Mouse (Mus musculus) hindbrain, postnatal 0 days (tissue): Measurements from ENCODE around the gene Atxn10. TPM values are rescaled to one million over a fixed set of nuclear protein-coding genes. Genes with fewer than 3 reads are reported as not detected.
A peak's percentile ranks its signal among the peaks of the same experiment; 100 is the strongest.

Experiments
- ATAC-seq: fragments of 200-750 bp; cut with Nextera tagmentation; 2 replicates; pipeline ENCODE4 v1.8.0; 2017; ENCODE audit warnings: mild to moderate bottlenecking, moderate TSS enrichment, moderate library complexity
- DNase-seq: peaks from one replicate; pipeline ENCODE4 v3.0.0-alpha.2; 2015; ENCODE audit warnings: low spot score
- H3K27ac ChIP-seq: fragments of 300-500 bp; sonication (generic); 2 replicates; pipeline ENCODE4 v1.5.1; 2014; ENCODE audit warnings: mild to moderate bottlenecking
- H3K27me3 ChIP-seq: fragments of 300-500 bp; sonication (generic); 2 replicates; pipeline ENCODE4 v1.6.1; 2014; ENCODE audit warnings: low read length, mixed read lengths; ENCODE audit not compliant: insufficient read depth
- H3K36me3 ChIP-seq: fragments of 300-500 bp; sonication (generic); 2 replicates; pipeline ENCODE4 v1.6.1; 2014; ENCODE audit warnings: low read length, mixed read lengths; ENCODE audit not compliant: insufficient read depth
- H3K4me1 ChIP-seq: fragments of 300-500 bp; sonication (generic); 2 replicates; pipeline ENCODE4 v1.6.1; 2014; ENCODE audit warnings: antibody characterized with exemption, low read length, mixed read lengths; ENCODE audit not compliant: insufficient read depth
- H3K4me2 ChIP-seq: fragments of 300-500 bp; sonication (generic); 2 replicates; pipeline ENCODE4 v1.6.1; 2014; ENCODE audit warnings: low read depth, mild to moderate bottlenecking, low read length, moderate library complexity, mixed read lengths
- H3K4me3 ChIP-seq: fragments of 300-500 bp; sonication (generic); 2 replicates; pipeline ENCODE4 v1.5.1; 2014; ENCODE audit warnings: low read length
- H3K9ac ChIP-seq: fragments of 300-500 bp; sonication (generic); replicated peaks from 2 replicates; pipeline ENCODE4 v1.6.1; 2014; ENCODE audit warnings: mild to moderate bottlenecking, low read length, moderate library complexity, mixed read lengths
- H3K9me3 ChIP-seq: fragments of 300-500 bp; sonication (generic); 2 replicates; pipeline ENCODE4 v1.6.1; 2016; ENCODE audit warnings: low read length, mixed read lengths
- CTCF ChIP-seq: IDR thresholded peaks from 2 replicates; pipeline ENCODE4 v1.5.1; 2016; ENCODE audit warnings: antibody characterized with exemption, control low read depth, low read depth
- WGBS: fragments of 180-500 bp; shearing (Covaris S2); extraction: QIAGEN DNeasy Blood & Tissue Kit; methylation state at CpG from one replicate; pipeline ENCODE4 v1.1.7; 2014; 5-methylcytosine and 5-hydroxymethylcytosine counted together
- polyA plus RNA-seq: library from polyadenylated mRNA; unstranded; fragments of >200 nt; fragmentation: Nextera tagmentation; extraction: Ambion mirVana; gene quantifications from 2 replicates; pipeline ENCODE4 v1.2.1, GENCODE M21; 2015
- total RNA-seq: library from RNA; depleted of rRNA; stranded (reverse); fragments of >200 nt; gene quantifications from 2 replicates; pipeline ENCODE4 v1.2.3, GENCODE M21; 2014

Atxn10 gene
- total and polyA plus RNA-seq, 2 experiments from 2014 or later, result 292 to 499 TPM

DNA sequence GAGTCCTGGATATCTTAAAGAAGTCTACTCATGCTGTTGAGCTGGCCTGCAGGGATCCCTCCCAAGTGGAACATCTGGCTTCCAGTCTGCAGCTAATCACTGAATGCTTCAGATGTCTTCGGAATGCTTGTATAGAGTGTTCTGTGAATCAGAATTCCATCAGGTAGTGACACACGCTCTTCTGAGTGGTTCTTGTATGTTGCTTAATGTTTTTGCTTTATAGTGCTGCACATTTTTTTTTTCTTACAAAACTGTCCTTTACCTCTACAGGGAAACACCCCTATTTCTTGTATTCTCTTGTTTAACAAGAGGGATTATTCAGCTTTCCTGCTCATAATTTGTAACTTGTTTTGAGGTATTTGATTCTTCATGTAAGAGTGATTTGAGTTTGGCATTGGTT is 23.4 kb downstream of the Atxn10 start:
- ATAC-seq (no peak), DNase-seq (no peak)
- H3K36me3 ChIP-seq, result peaks cover 21% of the 10 kb centered on the region; the same call in 1 of the 2 replicates
- 77% methylated on average over 2 of the region's 2 CpGs for WGBS
- H3K4me1 ChIP-seq, result peaks cover 5% of the 10 kb centered on the region; the same call in 1 of the 2 replicates
- H3K4me2 ChIP-seq, result no peak overlapping the region
- no peak overlapping the region for H3K4me3 ChIP-seq
- no peaks in the 10 kb centered on the region for H3K9me3 ChIP-seq
- H3K27ac ChIP-seq, result no peak overlapping the region
- H3K27me3 ChIP-seq, result no peaks in the 10 kb centered on the region
- no peak for TF ChIP-seq CTCF
- no peak overlapping the region for H3K9ac ChIP-seq

DNA sequence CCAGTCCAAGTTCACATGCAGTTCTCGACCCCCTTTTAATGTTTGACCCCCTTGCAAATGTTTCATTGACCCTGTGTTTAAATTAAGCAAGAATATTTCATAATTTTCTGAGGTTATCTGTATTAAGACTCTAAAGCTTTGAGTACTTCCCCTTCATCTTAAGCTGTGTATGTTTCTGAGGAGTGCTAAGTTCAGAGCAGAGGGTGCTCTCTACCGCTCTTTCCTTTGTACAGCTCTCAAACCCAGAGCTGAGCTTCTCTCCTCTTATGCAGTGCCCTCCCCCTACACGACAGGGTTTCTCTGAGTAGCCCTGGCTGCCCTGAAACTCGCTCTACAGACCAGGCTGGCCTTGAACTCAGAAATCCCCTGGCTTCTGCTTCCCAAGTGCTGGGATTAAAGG is 23.9 kb downstream of the Atxn10 start:
- 89% methylated on average over 4 of the region's 4 CpGs for WGBS
- TF ChIP-seq CTCF, result no peak
- no peak overlapping the region for H3K4me3 ChIP-seq
- H3K9ac ChIP-seq, result no peak overlapping the region
- no peak for DNase-seq
- peaks cover 5% of the 10 kb centered on the region; the same call in 1 of the 2 replicates for H3K4me1 ChIP-seq
- no peak overlapping the region for H3K27ac ChIP-seq
- ATAC-seq, result no peak
- peaks cover 21% of the 10 kb centered on the region; the same call in 1 of the 2 replicates for H3K36me3 ChIP-seq
- H3K27me3 ChIP-seq, result no peaks in the 10 kb centered on the region
- H3K9me3 ChIP-seq, result no peaks in the 10 kb centered on the region
- H3K4me2 ChIP-seq, result no peak overlapping the region

DNA sequence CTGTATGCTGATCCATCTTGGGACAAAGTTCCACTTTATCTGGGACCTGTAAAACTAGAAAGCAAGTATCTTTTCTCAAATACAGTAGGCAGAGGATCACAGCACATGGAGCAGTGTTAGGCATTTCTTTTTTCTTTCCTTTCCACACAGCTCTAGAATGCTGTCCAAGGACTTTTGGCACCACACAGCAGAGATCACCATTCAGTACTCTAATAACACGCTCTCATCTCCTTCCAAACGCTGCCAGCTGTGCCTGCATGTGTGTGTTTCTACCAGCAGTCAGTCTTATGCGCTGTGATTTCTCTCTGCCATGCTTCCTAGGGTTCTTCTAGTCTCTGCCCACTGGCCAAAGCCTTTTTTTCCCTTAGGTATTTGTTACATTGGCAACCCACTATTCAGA is 28.3 kb downstream of the Atxn10 start:
- Histone ChIP-seq H3K27ac (0 out of 2 replicates have a peak overlapping the region, but pooled peaks have one; percentile 1), H3K4me1 (no peaks in the 10 kb centered on the region), H3K36me3 (peaks cover 48% of the 10 kb centered on the region; the same call in 1 of the 2 replicates), H3K9me3 (no peaks in the 10 kb centered on the region), H3K27me3 (no peaks in the 10 kb centered on the region), H3K4me2 (no peak overlapping the region), H3K9ac (no peak overlapping the region), H3K4me3 (no peak overlapping the region)
- ATAC-seq (no peak), DNase-seq (peak; percentile 30)
- TF ChIP-seq CTCF, result no peak
- 57% methylated on average over 3 of the region's 3 CpGs for WGBS

DNA sequence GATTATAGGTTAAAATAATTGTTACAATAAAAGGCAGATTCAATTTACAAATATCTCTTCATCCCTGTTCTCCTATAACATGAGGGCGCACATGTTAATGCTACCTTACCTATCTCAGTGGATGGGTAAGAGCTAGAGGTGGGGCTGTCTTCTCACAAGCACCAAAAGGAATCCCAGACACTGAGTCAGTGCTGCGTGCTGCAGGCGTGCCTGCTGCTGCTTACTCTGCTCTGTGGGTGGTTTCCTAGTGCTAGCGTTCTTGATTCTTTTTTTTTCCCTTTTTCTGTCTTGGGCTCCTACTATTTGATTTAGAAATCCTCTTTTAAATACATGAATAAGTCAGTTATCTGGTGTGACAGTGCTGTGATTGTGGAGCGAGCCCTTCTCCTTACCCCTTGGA is 30.9 kb downstream of the Atxn10 start:
- Histone ChIP-seq H3K27ac (no peak overlapping the region), H3K4me1 (no peaks in the 10 kb centered on the region), H3K36me3 (peaks cover 33% of the 10 kb centered on the region; the same call in 1 of the 2 replicates), H3K9me3 (no peaks in the 10 kb centered on the region), H3K4me3 (no peak overlapping the region), H3K9ac (no peak overlapping the region), H3K4me2 (no peak overlapping the region), H3K27me3 (no peaks in the 10 kb centered on the region)
- DNase-seq (no peak), ATAC-seq (no peak)
- TF ChIP-seq CTCF, result no peak
- 68% methylated on average over 5 of the region's 5 CpGs for WGBS

DNA sequence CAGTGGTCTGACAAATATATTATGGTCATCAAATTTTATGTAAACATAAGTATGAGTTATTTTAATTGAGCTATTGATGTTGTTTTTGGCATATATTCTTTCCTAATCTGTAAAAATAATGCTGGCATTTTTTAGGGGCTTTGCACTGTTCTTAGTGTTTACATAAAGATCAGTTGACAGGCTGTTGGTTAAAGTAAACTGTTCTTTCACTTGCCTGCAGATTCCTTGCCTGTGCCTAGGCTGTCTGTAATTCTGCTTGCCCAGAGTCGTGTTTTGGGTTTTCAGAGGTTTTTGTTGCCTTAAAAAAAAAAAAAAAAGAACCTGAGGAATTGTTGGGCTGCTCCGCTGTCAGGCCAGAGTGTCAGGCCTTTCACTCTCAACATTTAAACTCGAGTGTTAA is 33.7 kb downstream of the Atxn10 start:
- WGBS, result 62% methylated on average over 3 of the region's 3 CpGs
- H3K36me3 ChIP-seq, result peaks cover 28% of the 10 kb centered on the region; the same call in 1 of the 2 replicates
- DNase-seq (no peak), ATAC-seq (no peak)
- no peak overlapping the region for H3K9ac ChIP-seq
- H3K27me3 ChIP-seq, result no peaks in the 10 kb centered on the region
- H3K4me1 ChIP-seq, result no peaks in the 10 kb centered on the region
- H3K4me2 ChIP-seq, result no peak overlapping the region
- TF ChIP-seq CTCF, result no peak
- no peaks in the 10 kb centered on the region for H3K9me3 ChIP-seq
- H3K4me3 ChIP-seq, result no peak overlapping the region
- H3K27ac ChIP-seq, result no peak overlapping the region

DNA sequence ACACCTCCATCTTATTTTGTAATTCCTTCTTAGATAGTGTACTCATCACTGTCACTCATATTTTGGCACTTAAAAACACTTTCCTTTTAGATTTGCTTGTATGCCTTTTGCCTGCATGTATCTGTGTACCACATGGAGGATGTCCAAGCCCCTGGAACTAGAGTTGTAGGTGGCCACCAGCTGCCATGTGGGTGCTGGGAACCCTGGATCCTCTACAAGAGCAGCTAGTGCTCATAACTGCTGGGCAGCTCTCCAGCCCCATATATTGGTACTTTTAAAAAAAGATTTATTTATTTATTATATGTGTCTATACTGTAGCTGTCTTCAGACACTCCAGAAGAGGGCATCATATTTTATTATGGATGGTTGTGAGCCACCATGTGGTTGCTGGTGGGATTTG is 37.1 kb downstream of the Atxn10 start:
- Histone ChIP-seq H3K9me3 (no peaks in the 10 kb centered on the region), H3K4me2 (no peak overlapping the region), H3K4me3 (no peak overlapping the region), H3K27me3 (no peaks in the 10 kb centered on the region), H3K9ac (no peak overlapping the region), H3K4me1 (no peaks in the 10 kb centered on the region), H3K27ac (no peak overlapping the region), H3K36me3 (peaks cover 19% of the 10 kb centered on the region; the same call in 1 of the 2 replicates)
- DNase-seq (no peak), ATAC-seq (no peak)
- TF ChIP-seq CTCF, result no peak

DNA sequence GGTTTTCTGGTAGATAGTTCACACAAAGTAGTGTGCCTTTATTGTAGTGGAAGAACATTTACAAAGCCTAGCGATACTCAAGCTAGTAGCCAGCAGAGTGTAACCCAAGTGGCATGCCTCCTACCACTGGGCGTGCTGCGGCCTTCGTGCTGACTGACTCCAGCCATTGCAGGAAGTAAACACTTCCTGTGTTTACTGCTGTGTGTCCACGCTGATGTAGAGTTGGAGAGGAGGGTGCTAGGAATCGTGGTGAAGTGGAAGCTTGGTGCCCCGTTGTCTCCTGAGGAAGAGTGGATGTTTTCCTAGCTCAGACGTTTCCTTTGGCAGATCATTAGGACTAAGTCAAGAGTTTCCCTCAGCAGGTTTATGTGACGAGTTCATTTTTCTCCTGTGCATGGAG is 47.4 kb downstream of the Atxn10 start:
- Histone ChIP-seq H3K27ac (no peak overlapping the region), H3K9me3 (no peaks in the 10 kb centered on the region), H3K27me3 (no peaks in the 10 kb centered on the region), H3K4me2 (no peak overlapping the region), H3K4me1 (no peaks in the 10 kb centered on the region), H3K36me3 (peaks cover 14% of the 10 kb centered on the region; the same call in 1 of the 2 replicates), H3K4me3 (no peak overlapping the region), H3K9ac (no peak overlapping the region)
- no peak for DNase-seq
- no peak for ATAC-seq
- no peak for TF ChIP-seq CTCF
- 85% methylated on average over 9 of the region's 9 CpGs for WGBS
